In genomic region chr11:103381956-103382613, GRCm38 (mm10) we compare ENCODE assay signal across 7 mouse cellular contexts. TPM values are rescaled to one million over a fixed set of nuclear protein-coding genes. Genes with fewer than 3 reads are reported as not detected.
DNase-seq lines count a peak whose midpoint lies in the region; ATAC-seq and TF ChIP-seq lines count a peak whose summit lies in the region.

No protein-coding gene starts in this region.

- peak; percentile 35 for DNase-seq in A20 (ENCODE audit: low read depth, low spot score)
- peak; percentile 52 for DNase-seq in G1E (ENCODE audit: low spot score)
- peak; percentile 74 for DNase-seq in gastrocnemius, adult 2 months
- peak; percentile 92 for DNase-seq in lung, postnatal 10 days
- peak; percentile 77 to 80 for DNase-seq in urinary bladder, postnatal 36 days (ENCODE audit: low spot score in 2 of 2)

- no peaks in the 10 kb centered on the region for H3K27me3 ChIP-seq in G1E (ENCODE audit: insufficient read depth, low read length)
- H3K27me3 ChIP-seq in intestine, postnatal 0 days (replicated peaks; ENCODE audit: control insufficient read depth, insufficient read depth, low read length), result no peaks in the 10 kb centered on the region

- no peak overlapping the region for H3K9ac ChIP-seq in intestine, postnatal 0 days (ENCODE audit: low read depth, low read length)

- no peaks in the 10 kb centered on the region for H3K9me3 ChIP-seq in G1E (replicated peaks)
- no peaks in the 10 kb centered on the region for H3K9me3 ChIP-seq in intestine, postnatal 0 days (ENCODE audit: control insufficient read depth)

- H3K4me3 ChIP-seq in G1E (ENCODE audit: low read depth, low read length), result no peak overlapping the region
- peak overlapping the region; percentile 30 for H3K4me3 ChIP-seq in gastrocnemius, adult 2 months
- H3K4me3 ChIP-seq in intestine, postnatal 0 days (ENCODE audit: low read depth, low read length), result no peak overlapping the region

- WGBS in intestine, postnatal 0 days, result 45% methylated on average over 5 of the region's 5 CpGs

- intact Hi-C loops in gastrocnemius, adult 2 months (cut with DNase I), result no loop called here

- no peak for TF ChIP-seq CTCF in G1E (IDR thresholded peaks at IDR 0.05; ENCODE audit: low read depth, low read length)
- no peak for TF ChIP-seq CTCF in gastrocnemius, adult 2 months (IDR thresholded peaks at IDR 0.05)
- TF ChIP-seq CTCF in intestine, postnatal 0 days (IDR thresholded peaks at IDR 0.05; ENCODE audit: low read depth), result no peak

- H3K27ac ChIP-seq in gastrocnemius, adult 2 months, result peak overlapping the region; percentile 86
- peak overlapping the region; percentile 46 for H3K27ac ChIP-seq in intestine, postnatal 0 days (ENCODE audit: low read depth, low read length)

- ATAC-seq in G1E (ENCODE audit: extremely low read depth, insufficient number of reproducible peaks, low FRiP score, poor library complexity, severe bottlenecking), result peak; percentile 72
- ATAC-seq in intestine, postnatal 0 days, result peak; percentile 67; the same call in 1 of the 2 replicates
- no peak for ATAC-seq in erythroblast, adult 5-6 weeks (replicated peaks; ENCODE audit: low FRiP score, poor library complexity, severe bottlenecking)

- H3K36me3 ChIP-seq in G1E (replicated peaks), result peaks cover 85% of the 10 kb centered on the region
- H3K36me3 ChIP-seq in intestine, postnatal 0 days (ENCODE audit: control insufficient read depth, insufficient read depth), result peaks cover 39% of the 10 kb centered on the region

- no peak overlapping the region for H3K4me2 ChIP-seq in intestine, postnatal 0 days (replicated peaks; ENCODE audit: low read depth)

- peaks cover 62% of the 10 kb centered on the region for H3K4me1 ChIP-seq in G1E (ENCODE audit: insufficient read depth, low read depth, low read length)
- H3K4me1 ChIP-seq in intestine, postnatal 0 days (replicated peaks; ENCODE audit: control insufficient read depth, insufficient read depth, low read length), result peaks cover 3% of the 10 kb centered on the region; the same call in 1 of the 2 replicates

RNA-seq across cellular contexts. Expression of gene Arhgap27, which starts 18.6 kb away (rescaled TPM):
- 5.2 and 8.0 TPM in 2 replicates for total RNA-seq in G1E (2014; fragmentation: Nextera tagmentation)
- total RNA-seq in G1E (2017), result 11.2 and 12.6 TPM in 2 replicates
- 11.5 and 13.2 TPM in 2 replicates for polyA plus RNA-seq in G1E (2012)
- 1 to 10 TPM; 6.0 to 8.8 TPM for total RNA-seq in gastrocnemius, adult 2 months (2021)
- 16.9 and 18.7 TPM in 2 replicates for polyA plus RNA-seq in intestine, postnatal 0 days (2015; fragmentation: Nextera tagmentation; extraction: Ambion mirVana)
- 5.6 and 7.9 TPM in 2 replicates for total RNA-seq in erythroblast, adult 5-6 weeks (2015; ENCODE audit: low replicate concordance)
- 4.9 and 5.7 TPM in 2 replicates for total RNA-seq in erythroblast, adult 5-6 weeks (2017; ENCODE audit: low replicate concordance)

RNA-seq across cellular contexts. Expression of gene Plekhm1, which starts 30.4 kb away (rescaled TPM):
- 27.1 and 35.1 TPM in 2 replicates for total RNA-seq in G1E (2014; fragmentation: Nextera tagmentation)
- 8.9 and 9.4 TPM in 2 replicates for total RNA-seq in G1E (2017)
- 11.7 and 12.0 TPM in 2 replicates for polyA plus RNA-seq in G1E (2012)
- total RNA-seq in gastrocnemius, adult 2 months (2021), result 10 to 100 TPM; 12.3 to 13.7 TPM
- polyA plus RNA-seq in intestine, postnatal 0 days (2015; fragmentation: Nextera tagmentation; extraction: Ambion mirVana), result 4.7 and 5.2 TPM in 2 replicates
- total RNA-seq in erythroblast, adult 5-6 weeks (2015; ENCODE audit: low replicate concordance), result 27.9 and 36.4 TPM in 2 replicates
- 25.6 and 25.7 TPM in 2 replicates for total RNA-seq in erythroblast, adult 5-6 weeks (2017; ENCODE audit: low replicate concordance)

Comparison
In these comparisons a context has a peak if more than half of its experiments do, and no peak if none do; other contexts are left out.
1. DNase-seq: peak in every context shown above with its lines; median percentile 92 in lung, postnatal 10 days; 78 in urinary bladder, postnatal 36 days; 74 in gastrocnemius, adult 2 months; 52 in G1E; 35 in A20.